Mouse (Mus musculus) hindbrain, embryonic 14.5 days (tissue): ENCODE data around the gene Mpzl1. TPM values are rescaled to one million over a fixed set of nuclear protein-coding genes. Genes with fewer than 3 reads are reported as not detected.

Experiments used
- polyA plus RNA-seq: library from polyadenylated mRNA; unstranded; fragments of >200 nt; fragmentation: Nextera tagmentation; extraction: Ambion mirVana; gene quantifications from 2 replicates; pipeline ENCODE4 v1.2.1, GENCODE M21; 2014

The Mpzl1 gene
- polyA plus RNA-seq, 1 experiment from 2014 or later = 176 TPM

Other genes with a start within 250 kb of the Mpzl1 start
- gene Dcaf6, start 174.1 kb downstream of the Mpzl1 start, polyA plus RNA-seq = 17.0 and 23.0 TPM in 2 replicates
- 229 and 244 TPM in 2 replicates for gene Mpc2, start 173.9 kb downstream of the Mpzl1 start, polyA plus RNA-seq
- 0.21 and 0.79 TPM in 2 replicates for gene Adcy10, start 149.4 kb downstream of the Mpzl1 start, polyA plus RNA-seq
- 6.0 and 8.4 TPM in 2 replicates for gene Rcsd1, start 75.2 kb upstream of the Mpzl1 start, polyA plus RNA-seq
- 35.2 and 36.5 TPM in 2 replicates for gene Creg1, start 129.2 kb upstream of the Mpzl1 start, polyA plus RNA-seq
- gene Cd247, start 154.1 kb upstream of the Mpzl1 start, polyA plus RNA-seq = 0.54 and 0.90 TPM in 2 replicates